Mouse (Mus musculus) brain, embryonic 18.5 days (tissue): Measurements from ENCODE around the gene Anxa9.
"Not testable (repeated sequence)": the region's sequence is repeated elsewhere in the genome, so short reads cannot be mapped to it uniquely, and the experiment has no call there.

Source experiments
- DNase-seq: peaks from one replicate; pipeline ENCODE4 v3.0.0-alpha.2; 2012; ENCODE audit warnings: low read depth, low spot score

Anxa9 gene

DNA sequence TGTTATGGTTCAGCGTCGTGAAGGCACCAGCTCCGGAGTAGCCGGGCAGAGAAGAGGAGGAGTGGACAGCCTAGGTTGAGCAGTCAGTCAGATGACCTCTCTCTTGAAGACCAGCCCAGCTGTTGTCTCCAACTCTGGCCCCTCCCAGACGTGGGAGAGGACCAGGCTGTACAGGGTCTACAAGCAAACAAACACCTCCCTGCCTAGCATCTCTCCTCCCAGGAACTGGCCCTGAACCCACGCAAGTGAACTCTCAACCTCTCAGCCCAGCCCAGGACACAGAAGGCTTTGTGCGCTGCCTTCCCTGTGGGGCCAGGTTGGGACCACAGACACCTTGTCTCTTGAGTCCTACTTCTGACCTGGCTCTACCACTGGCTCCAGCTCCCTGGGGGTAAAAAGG is at the start of gene Anxa9:
Anxa9 (minus strand) TSS at position 77 of the 400 bp plus-strand sequence.
- DNase-seq, result no peak

DNA sequence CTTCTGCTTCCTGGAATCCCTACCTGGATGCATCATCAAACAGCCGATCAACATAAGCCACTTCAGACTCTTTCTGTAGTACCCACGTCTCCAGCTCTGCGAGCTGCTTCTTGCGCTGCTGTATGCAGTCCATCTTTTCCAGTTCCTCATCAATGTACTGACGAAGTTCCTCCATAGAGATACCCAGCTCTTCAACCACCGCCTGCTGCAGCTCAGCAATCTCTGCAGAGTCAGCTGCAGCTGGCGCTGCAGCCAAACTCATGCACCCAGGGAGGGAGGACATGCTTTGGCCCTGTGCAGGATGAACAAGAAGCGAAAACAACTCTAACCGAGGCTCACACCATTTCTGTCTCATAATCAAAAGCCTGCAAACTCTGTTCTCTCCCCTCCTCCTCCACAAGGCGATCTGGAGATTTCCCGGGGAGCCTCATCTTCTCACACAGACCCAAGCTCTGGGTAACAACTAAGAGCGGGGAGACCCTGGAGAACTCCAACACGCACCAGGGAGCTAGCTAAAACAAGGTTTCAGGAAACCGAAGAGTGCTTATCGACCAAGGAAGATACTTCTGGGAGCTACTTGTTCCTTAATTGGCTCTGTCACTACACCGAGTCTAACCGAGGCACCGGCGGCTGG is 49.1 kb upstream of the Anxa9 start:
- not testable (repeated sequence) for DNase-seq

DNA sequence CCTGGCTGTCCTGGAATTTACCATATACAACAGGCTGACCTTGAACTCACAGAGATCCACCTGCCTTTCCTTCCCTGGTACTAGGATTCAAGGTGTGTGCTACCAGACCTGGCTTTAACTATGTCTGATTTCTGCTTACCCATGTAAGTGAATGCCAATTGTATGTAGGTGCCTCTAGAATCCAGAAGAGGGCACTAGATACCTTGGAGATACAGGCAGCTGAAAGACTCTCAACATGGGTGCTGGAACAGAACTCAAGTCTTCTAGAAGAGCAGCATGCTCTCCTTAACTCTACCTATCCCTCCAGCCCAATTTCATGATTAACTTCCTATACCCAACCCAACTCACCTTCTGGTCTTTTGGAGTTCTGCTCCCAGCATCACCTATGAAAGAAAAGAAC is 42.5 kb upstream of the Anxa9 start:
- no peak for DNase-seq

- DNase-seq, result not testable (repeated sequence)
Observed at GRCm38 (mm10) chr3:95348343-95348742, 41.4 kb upstream of the Anxa9 start.

GRCm38 (mm10) chr3:95346454-95346853 is 39.5 kb upstream of the Anxa9 start:
- no peak for DNase-seq

DNA sequence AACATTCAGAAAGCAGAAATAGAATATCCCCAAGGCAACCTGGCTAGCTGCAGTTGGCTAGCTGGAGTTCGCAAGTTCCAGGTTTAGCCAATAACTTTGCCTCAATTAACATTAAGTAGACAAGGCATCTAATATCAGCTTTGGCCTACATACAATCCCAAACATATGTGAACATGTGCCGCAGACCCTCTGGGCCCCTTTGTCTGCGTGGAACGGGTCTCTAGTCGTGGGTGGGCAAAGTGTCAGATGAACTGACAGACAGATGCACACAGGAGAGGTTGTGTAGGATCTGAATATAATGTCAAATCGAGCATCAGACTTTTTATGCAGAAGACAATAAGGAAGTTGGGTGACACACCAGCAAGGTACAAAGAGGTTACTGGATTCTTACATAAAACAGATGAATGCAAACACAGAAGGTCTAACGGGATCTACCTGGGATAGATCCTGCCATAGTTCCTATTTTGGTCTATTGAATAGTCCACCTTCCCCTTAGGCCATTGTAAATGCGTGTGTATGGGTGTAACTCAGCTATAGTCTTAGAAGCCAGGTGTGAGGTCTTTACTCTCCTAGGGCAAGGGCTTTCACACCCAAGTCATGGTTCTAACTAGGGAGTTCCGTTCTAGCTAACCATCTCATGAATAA is 36.5 kb upstream of the Anxa9 start:
- not testable (repeated sequence) for DNase-seq

- DNase-seq, result no peak
Observed at GRCm38 (mm10) chr3:95338251-95338650, 31.3 kb upstream of the Anxa9 start.

DNA sequence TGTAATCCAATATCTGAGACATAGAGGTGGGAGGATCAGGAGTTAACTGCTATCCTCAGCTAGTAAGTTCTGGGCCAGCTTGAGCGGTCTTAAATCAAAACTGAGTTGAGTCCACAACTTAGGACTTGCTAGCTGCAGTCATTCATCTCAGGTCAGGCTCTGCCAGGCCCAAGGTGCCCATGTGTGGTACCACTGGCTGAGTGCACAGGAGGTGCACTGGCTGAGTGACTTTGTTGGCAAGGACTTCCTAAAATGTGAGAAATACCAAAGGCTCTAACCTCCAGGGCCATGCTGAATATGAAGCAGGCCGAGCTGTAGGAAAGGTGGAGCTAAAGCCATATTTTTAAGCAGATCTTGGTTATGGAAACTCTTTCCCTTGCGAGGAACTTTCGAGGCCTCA is 30.4 kb upstream of the Anxa9 start:
- DNase-seq, result no peak

GRCm38 (mm10) chr3:95331528-95331927 is 24.6 kb upstream of the Anxa9 start:
- DNase-seq, result no peak

- DNase-seq, result no peak
Observed at GRCm38 (mm10) chr3:95328803-95329404, 21.9 kb upstream of the Anxa9 start.

DNA sequence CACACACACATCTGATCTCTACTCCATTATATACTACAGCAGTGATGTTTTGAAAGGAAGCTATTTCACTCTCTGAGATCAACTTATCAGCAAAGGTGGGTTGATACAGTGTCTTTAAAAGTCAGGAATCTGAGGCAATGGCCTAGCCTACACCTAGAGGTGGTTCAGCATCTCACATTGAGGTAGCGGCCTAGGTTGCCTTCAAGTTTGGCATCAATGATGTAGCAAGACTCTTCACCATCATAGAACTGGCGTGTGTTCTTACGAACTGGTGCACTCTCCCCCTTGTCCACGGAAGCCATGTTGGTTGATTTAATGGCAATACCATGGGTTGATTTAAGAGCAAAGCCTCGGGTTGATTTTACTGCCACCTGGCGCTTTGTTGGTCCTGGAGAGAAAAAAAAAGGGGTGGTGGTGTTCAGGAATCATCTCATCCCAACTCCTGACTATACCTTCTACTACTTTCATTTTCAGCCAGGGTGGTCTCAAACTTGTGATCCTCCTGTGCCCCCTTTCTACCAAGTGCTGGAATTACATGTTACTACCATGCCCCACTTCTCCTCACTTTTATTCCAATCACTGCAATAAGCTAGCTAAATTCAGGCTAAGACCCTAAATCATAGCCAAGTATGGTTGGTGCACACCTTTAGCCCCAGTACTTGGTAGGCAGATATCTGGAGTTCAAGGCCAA is 17.6 kb upstream of the Anxa9 start:
- no peak for DNase-seq

DNA sequence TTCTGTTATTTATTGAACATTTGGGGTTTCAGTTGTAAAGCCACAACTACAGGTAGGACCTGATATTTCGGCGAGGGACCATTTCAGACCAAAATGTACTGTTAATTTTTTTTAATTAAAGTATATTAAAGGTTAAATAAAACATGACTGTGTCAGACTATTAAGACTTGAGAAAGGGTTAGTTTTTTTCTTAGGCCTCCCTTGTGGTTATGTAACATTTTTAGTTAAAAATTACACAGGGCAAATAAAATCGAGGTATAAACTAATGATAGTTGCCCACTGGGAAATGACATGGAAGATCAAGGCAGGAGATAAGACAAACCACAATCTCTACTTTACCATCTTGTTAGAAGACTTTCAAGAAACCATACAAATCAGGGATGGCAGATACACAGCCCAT is 16.5 kb upstream of the Anxa9 start:
- no peak for DNase-seq

DNA sequence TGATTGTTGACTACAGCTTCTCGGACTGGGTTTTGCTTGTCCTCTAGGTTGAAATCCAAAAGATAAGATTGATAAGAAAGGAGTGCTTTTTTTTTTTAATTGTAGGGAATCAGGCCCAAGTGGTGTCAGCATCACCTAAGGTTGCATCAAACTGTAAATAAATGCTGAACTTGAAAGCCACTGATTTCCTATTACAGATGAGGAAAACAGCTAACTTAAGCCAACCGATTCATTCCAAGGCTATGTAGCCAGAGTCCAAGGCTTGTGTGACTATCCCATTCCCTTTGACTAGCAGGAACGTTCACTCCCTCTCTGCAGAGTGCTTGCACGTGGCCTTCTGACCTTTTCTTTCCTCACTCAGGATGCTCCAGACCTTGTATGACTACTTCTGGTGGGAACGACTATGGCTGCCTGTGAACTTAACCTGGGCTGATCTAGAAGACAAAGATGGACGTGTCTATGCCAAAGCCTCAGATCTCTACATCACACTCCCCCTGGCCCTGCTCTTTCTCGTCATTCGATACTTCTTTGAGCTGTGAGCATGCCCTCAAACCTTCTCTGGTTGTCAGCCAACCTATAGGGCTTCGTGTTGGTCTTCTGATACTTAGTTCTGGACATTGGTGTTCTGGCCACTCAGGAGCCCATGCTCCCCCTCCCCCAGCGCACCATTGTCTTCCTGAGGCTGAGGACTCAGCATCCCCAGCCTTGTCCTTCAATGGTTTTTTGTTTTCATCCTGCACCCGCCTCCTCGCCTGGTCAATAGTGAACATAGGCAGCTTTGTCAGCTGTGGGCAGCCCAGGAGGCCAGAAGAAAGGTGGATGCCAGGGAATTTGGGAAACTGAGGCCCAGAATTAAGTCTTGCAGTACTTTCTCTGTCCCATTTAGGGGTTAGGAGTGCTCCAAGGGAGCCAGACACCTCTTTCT is 13.0 kb upstream of the Anxa9 start:
- no peak for DNase-seq

- DNase-seq, result no peak
Observed at GRCm38 (mm10) chr3:95319110-95319509, 12.1 kb upstream of the Anxa9 start.

DNA sequence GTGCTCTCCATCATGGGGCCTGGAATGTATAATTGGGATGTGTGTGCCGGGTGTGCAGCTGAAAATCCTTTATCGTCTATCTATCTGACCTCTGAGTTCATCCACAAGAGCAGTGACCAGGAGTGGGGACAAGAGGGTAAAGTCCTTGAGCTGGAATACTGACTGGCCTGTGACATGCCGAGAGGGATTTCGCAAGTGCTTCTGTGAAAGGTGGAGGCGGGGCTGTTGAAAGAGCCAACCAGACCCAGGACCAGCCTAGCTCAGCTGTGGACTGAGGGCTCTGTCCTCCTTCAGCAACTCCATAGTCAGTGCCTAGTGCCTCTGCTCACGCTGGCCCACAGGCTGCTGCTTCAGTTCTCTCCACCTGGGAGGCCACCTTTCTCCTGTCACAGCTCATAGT is 11.6 kb upstream of the Anxa9 start:
- DNase-seq, result no peak

GRCm38 (mm10) chr3:95317414-95318080 is 10.6 kb upstream of the Anxa9 start:
- DNase-seq, result no peak

DNA sequence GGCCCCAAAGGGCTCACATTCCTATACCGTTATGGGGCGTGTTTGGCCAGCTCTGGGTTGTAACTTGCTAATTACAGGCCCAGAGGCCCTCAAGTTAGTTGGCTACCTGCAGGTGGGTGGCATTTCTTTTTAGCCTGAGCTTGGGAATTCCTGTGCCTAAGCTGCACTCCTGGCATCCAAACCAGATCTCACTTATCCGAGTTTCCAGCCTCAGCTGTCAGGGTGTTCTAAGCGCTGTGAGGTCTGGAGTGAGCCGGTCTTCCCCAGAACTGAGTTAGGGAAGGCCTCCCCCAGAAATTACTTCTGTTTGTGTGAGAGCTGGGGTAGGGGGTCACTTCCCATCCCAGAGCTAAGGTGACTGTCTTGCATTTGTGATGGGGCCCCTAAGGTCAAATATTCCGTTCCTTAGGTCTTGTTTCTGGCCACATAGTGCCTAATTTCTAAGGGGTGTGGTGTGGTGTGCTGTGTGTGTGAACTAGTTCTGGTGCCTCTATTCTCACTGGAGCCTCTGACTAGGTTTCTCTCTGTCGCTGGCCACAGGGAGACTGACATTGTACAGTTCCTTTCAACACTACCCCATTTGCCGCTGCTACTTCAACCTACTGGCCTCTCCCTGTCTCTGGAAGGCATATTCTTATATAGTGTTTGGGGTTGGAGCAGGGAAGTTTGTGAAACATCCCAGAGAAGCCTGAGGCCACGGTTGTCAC is 9.0 kb upstream of the Anxa9 start:
- no peak for DNase-seq

DNA sequence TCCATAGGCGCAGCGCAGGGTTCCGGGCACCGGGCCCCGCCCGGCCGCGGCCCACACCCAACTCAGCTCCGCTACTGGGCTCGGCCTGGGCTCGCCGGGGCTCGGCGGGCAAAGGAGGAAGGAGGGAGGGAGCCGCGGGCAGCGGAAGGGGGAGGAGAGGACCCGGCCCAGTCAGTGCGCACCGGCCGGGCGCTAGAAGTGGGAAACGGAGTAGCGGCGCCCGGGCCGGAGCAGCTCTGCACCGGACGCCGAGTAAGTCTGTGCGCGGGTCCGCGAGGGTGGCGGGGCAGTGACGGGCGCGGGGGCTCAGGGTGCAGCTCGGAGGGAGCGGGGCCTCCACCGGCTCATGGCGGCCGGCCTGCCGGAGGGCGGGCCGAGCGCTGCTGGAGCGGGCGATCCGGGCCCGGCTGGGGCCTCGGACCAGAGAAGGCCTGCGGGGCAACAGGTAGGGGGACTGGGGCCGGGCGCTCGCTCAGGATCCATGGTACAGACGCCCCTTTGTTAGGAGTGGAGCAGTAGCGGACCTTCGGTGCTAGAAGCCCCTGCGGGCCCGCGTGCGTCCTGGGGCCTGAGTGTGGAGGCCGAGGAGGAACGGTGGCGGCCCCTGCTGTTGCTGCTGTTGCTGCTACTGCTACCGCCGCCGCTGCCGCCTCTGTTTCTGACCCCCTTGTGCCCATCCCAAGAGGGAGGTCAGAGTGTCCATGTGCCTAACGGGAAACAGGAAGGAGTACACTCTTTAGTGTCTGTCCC is 8.3 kb upstream of the Anxa9 start:
- DNase-seq, result peak; percentile 49

- no peak for DNase-seq
Observed at GRCm38 (mm10) chr3:95314486-95315093, 7.6 kb upstream of the Anxa9 start, which contains the start of gene Cers2. TSS of gene Cers2 (plus strand) at chr3:95314791.
